Mouse (Mus musculus) myocyte (in vitro differentiated cells): ENCODE results near the gene Vmn1r10. TPM values are rescaled to one million over a fixed set of nuclear protein-coding genes. Genes with fewer than 3 reads are reported as not detected.

Experiments
- H3K27me3 ChIP-seq: one replicate; pipeline ENCODE4 v1.6.1; 2011; ENCODE audit not compliant: control insufficient read depth, insufficient read depth, insufficient read length
- H3K36me3 ChIP-seq: one replicate; pipeline ENCODE4 v1.6.1; 2011; ENCODE audit not compliant: control insufficient read depth, insufficient read depth
- H3K4me2 ChIP-seq: one replicate; pipeline ENCODE4 v1.6.1; 2011; ENCODE audit warnings: low read depth, control low read depth
- H3K4me3 ChIP-seq: one replicate; pipeline ENCODE4 v1.5.1; 2011; ENCODE audit warnings: mild to moderate bottlenecking, control low read depth, moderate library complexity
- H3K79me2 ChIP-seq: one replicate; pipeline ENCODE4 v1.6.1; 2011; ENCODE audit not compliant: control insufficient read depth, insufficient read depth
- H3ac ChIP-seq: one replicate; pipeline ENCODE4 v1.6.1; 2011; ENCODE audit not compliant: control insufficient read depth, insufficient read length
- E2F4 ChIP-seq: IDR thresholded peaks from one replicate; pipeline ENCODE4 v1.6.1; 2011; ENCODE audit warnings: mild to moderate bottlenecking, control low read depth, moderate library complexity; ENCODE audit not compliant: insufficient read depth
- MAX ChIP-seq: IDR thresholded peaks from one replicate; pipeline ENCODE4 v1.6.1; 2011; ENCODE audit warnings: low read depth, mild to moderate bottlenecking, control low read depth
- POLR2AphosphoS2 ChIP-seq: IDR thresholded peaks from one replicate; pipeline ENCODE4 v1.6.1; 2011; ENCODE audit warnings: low read depth, control low read depth; ENCODE audit not compliant: insufficient read length
- REST ChIP-seq: IDR thresholded peaks from one replicate; pipeline ENCODE4 v1.6.1; 2011; ENCODE audit warnings: mild to moderate bottlenecking, control low read depth, moderate library complexity; ENCODE audit not compliant: insufficient read depth, insufficient read length
- SRF ChIP-seq: IDR thresholded peaks from one replicate; pipeline ENCODE4 v1.6.1; 2011; ENCODE audit warnings: low read depth; ENCODE audit not compliant: control insufficient read depth, insufficient read length
- TCF12 ChIP-seq: IDR thresholded peaks from one replicate; pipeline ENCODE4 v1.6.1; 2011; ENCODE audit warnings: mild to moderate bottlenecking, control low read depth; ENCODE audit not compliant: poor library complexity, insufficient read depth, severe bottlenecking
- polyA plus RNA-seq: library from polyadenylated mRNA; unstranded; fragments of >200 nt; fragmentation: generic; extraction: Trizol; gene quantifications from one replicate; pipeline ENCODE4 v1.2.1, GENCODE M21; 2012; ENCODE audit warnings: missing spikeins

The Vmn1r10 gene
- polyA plus RNA-seq, 1 experiment: not detected

DNA sequence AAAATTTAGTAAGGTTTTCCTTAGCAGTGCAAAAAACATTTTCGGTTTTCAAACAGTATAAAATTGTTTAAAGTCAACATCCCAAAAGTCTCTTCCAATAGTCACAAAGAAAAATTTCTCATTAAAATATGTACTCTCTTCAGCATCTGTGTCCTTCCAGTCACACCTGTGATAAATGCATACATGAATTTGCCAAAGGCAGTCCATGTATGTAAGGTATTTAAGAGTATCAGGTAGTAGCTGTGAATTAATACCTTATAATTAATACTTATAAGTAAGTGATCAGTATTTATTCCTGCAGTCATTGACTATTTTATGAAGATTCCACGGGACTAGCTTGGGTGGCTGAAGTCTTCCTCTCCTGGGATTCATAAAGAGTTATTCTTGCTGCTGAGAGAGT is 47.4 kb downstream of the Vmn1r10 start, which contains the start of gene Vmn1r12:
Vmn1r12 (plus strand) TSS at position 301 of the 400 bp plus-strand sequence.
- Histone ChIP-seq H3K79me2 (no peaks in the 10 kb centered on the region), H3K27me3 (no peaks in the 10 kb centered on the region), H3K36me3 (no peaks in the 10 kb centered on the region), H3ac (no peak within 1 kb of the TSS), H3K4me3 (no peak within 1 kb of the TSS), H3K4me2 (no peak within 1 kb of the TSS)
- TF ChIP-seq SRF (no peak), REST (no peak), TCF12 (no peak), POLR2AphosphoS2 (no peak), E2F4 (no peak), MAX (no peak)

Other genes with a start within 250 kb of the Vmn1r10 start
- 9.9 TPM for gene Nt5c3, start 185.5 kb upstream of the Vmn1r10 start, polyA plus RNA-seq
- gene Vmn1r4, start 185.4 kb upstream of the Vmn1r10 start, polyA plus RNA-seq: 0.02 TPM
- gene Vmn1r5, start 139.2 kb upstream of the Vmn1r10 start, polyA plus RNA-seq: not detected
- gene Vmn1r6, start 112.2 kb upstream of the Vmn1r10 start, polyA plus RNA-seq: not detected
- not detected for gene Vmn1r7, start 84.1 kb upstream of the Vmn1r10 start, polyA plus RNA-seq
- not detected for gene Vmn1r8, start 77.2 kb upstream of the Vmn1r10 start, polyA plus RNA-seq
- not detected for gene Vmn1r9, start 42.7 kb upstream of the Vmn1r10 start, polyA plus RNA-seq
- not detected for gene Vmn1r11, start 24.0 kb downstream of the Vmn1r10 start, polyA plus RNA-seq
- gene Vmn1r12, start 47.5 kb downstream of the Vmn1r10 start, polyA plus RNA-seq: not detected
- not detected for gene Vmn1r13, start 93.8 kb downstream of the Vmn1r10 start, polyA plus RNA-seq
- gene Vmn1r14, start 122.2 kb downstream of the Vmn1r10 start, polyA plus RNA-seq: not detected
- not detected for gene Vmn1r15, start 148.5 kb downstream of the Vmn1r10 start, polyA plus RNA-seq
- not detected for gene Vmn1r16, start 220.0 kb downstream of the Vmn1r10 start, polyA plus RNA-seq